Mouse (Mus musculus) forebrain, embryonic 15.5 days (tissue): ENCODE measurements at regions not wholly inside any gene's neighbourhood (a gene's known extent, or its start where the extent isn't known, plus 50 kb on each side); places are given as distances from the start of the nearest gene placed in this dataset.
A peak's percentile ranks its signal among the peaks of the same experiment; 100 is the strongest.

Source experiments
- ATAC-seq: fragments of 200-750 bp; cut with Nextera tagmentation; replicated peaks from 2 replicates; pipeline ENCODE4 v1.8.0; 2017; ENCODE audit warnings: mild to moderate bottlenecking, moderate TSS enrichment, moderate library complexity
- H3K27ac ChIP-seq: fragments of 300-500 bp; sonication (generic); replicated peaks from 2 replicates; pipeline ENCODE4 v1.5.1; 2015; ENCODE audit warnings: mild to moderate bottlenecking, inconsistent platforms
- H3K27me3 ChIP-seq: fragments of 300-500 bp; sonication (generic); 2 replicates; pipeline ENCODE4 v1.6.1; 2015; ENCODE audit warnings: inconsistent platforms
- H3K36me3 ChIP-seq: fragments of 300-500 bp; sonication (generic); 2 replicates; pipeline ENCODE4 v1.6.1; 2015; ENCODE audit warnings: mild to moderate bottlenecking, inconsistent platforms
- H3K4me1 ChIP-seq: fragments of 300-500 bp; sonication (generic); 2 replicates; pipeline ENCODE4 v1.6.1; 2015; ENCODE audit warnings: inconsistent platforms
- H3K4me2 ChIP-seq: fragments of 300-500 bp; sonication (generic); replicated peaks from 2 replicates; pipeline ENCODE4 v1.6.1; 2015; ENCODE audit warnings: mild to moderate bottlenecking, inconsistent platforms
- H3K4me3 ChIP-seq: fragments of 300-500 bp; sonication (generic); 2 replicates; pipeline ENCODE4 v1.5.1; 2015; ENCODE audit warnings: mild to moderate bottlenecking, inconsistent platforms
- H3K9ac ChIP-seq: fragments of 300-500 bp; sonication (generic); replicated peaks from 2 replicates; pipeline ENCODE4 v1.6.1; 2015; ENCODE audit warnings: mild to moderate bottlenecking, inconsistent platforms
- H3K9me3 ChIP-seq: fragments of 300-500 bp; sonication (generic); 2 replicates; pipeline ENCODE4 v1.6.1; 2016; ENCODE audit warnings: inconsistent platforms
- WGBS: fragments of 180-500 bp; shearing (Covaris S2); methylation state at CpG from one replicate; pipeline ENCODE4 v1.1.7; 2015; ENCODE audit warnings: mixed read lengths; 5-methylcytosine and 5-hydroxymethylcytosine counted together

DNA sequence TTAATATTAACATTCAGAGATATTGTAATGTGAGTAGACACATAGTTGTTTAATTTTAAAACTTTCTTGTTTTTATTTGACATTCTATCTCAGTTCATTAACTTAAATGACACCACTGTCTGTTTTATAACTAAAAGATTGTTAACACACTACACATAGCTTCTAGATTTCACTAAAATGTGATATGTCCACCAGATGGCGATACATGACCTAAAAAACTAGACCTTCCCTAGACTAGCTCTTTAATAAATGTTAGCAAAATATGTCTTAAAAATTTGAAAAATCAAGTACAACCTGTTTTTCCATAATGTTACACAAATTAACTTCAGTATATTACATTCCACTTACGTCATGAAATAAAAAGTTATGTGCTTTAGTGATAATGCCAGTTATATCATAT, 1398.8 kb upstream of the Cdh9 start:
- Histone ChIP-seq H3K27me3 (no peaks in the 10 kb centered on the region), H3K9ac (no peak overlapping the region), H3K36me3 (no peaks in the 10 kb centered on the region), H3K9me3 (no peaks in the 10 kb centered on the region), H3K4me2 (no peak overlapping the region), H3K4me3 (no peak overlapping the region), H3K27ac (no peak overlapping the region), H3K4me1 (no peaks in the 10 kb centered on the region)
- ATAC-seq: peak; percentile 71; the same call in 1 of the 2 replicates
- WGBS: 36% methylated on average over 2 of the region's 2 CpGs

DNA sequence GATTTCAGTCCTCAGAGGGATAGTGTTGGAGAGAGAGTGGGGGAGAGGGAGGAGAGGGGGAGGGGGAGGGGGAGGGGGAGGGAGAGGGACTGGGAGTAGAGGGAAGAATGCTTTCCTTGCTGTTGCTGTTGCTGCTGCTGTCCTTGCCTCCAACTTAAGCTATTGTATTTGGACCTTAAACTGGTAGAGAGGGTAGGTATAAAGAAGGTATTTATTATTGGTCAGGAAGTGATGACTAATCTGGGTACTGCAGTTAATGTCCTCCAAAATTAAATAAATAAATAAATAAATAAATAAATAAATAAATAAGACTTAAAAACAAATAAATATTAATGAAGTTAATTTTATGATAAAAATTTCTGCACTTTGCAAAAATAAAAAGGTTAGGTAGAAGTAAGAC, 1396.6 kb upstream of the Cdh9 start:
- Histone ChIP-seq H3K9me3 (no peaks in the 10 kb centered on the region), H3K4me1 (no peaks in the 10 kb centered on the region), H3K4me3 (no peak overlapping the region), H3K4me2 (no peak overlapping the region), H3K27ac (no peak overlapping the region), H3K27me3 (no peaks in the 10 kb centered on the region), H3K9ac (no peak overlapping the region), H3K36me3 (no peaks in the 10 kb centered on the region)
- no peak for ATAC-seq

DNA sequence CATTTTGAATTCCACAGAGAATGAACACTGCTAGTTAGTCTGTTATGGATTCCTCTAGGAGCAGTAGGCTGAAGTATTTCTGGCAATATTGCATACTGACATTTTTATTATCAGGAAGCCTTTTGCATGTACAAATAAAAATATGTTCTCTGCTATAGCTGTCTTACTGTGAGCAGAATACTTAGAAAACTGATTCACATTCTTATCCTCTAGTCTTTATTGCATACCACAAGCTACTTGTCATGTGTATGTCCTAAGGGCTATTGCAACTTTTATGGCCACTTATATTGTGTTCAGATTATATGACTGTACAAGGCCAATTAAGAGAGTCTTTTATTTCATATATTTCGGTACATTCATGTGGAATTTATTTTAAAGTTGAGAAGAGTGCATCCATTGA, 1366.7 kb upstream of the Cdh9 start:
- Histone ChIP-seq H3K27ac (no peak overlapping the region), H3K4me2 (no peak overlapping the region), H3K9ac (no peak overlapping the region), H3K4me3 (no peak overlapping the region), H3K27me3 (no peaks in the 10 kb centered on the region), H3K9me3 (no peaks in the 10 kb centered on the region), H3K4me1 (no peaks in the 10 kb centered on the region), H3K36me3 (no peaks in the 10 kb centered on the region)
- ATAC-seq: no peak
- 75% methylated on average over 1 of the region's 1 CpGs for WGBS

DNA sequence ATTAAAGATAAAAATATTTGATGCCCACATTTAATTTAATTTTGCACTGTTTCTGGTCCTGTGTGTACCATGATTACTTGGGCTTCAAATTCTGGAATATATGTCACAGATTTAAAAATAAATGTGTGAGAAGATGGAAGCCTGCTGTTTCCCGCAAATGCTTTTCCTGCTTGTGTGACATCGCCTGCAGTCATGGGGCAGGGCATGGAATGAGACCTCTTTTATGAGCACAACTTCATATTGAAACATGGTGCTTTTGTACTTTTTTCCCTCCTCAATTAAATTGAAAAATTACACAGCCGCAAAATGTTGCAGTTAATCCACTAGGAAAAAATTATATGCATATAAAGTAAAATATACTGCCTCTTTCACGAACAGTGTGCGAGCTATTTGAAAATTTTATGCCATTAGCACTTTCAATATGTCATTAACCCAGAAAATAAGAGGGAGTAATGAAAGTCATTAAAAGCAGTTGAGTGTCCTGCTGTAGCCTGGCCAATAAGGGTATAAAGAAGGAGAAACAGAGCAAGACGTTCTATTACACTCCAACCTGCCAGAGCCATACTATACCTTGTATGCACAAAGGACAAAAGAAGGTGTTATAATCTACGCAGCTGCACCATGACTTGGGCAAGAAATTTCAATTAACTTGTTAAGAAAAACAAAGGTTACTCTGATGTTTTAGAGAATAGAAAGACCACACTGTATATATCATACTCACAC, 1336.1 kb upstream of the Cdh9 start:
- Histone ChIP-seq H3K4me2 (no peak overlapping the region), H3K27ac (no peak overlapping the region), H3K9me3 (no peaks in the 10 kb centered on the region), H3K4me3 (no peak overlapping the region), H3K4me1 (no peaks in the 10 kb centered on the region), H3K27me3 (no peaks in the 10 kb centered on the region), H3K9ac (no peak overlapping the region), H3K36me3 (no peaks in the 10 kb centered on the region)
- 76% methylated on average over 7 of the region's 7 CpGs for WGBS
- no peak for ATAC-seq
